Mouse (Mus musculus): Measurements from ENCODE around the gene B4galnt3. TPM values are rescaled to one million over a fixed set of nuclear protein-coding genes. Genes with fewer than 3 reads are reported as not detected.
A peak's percentile ranks its signal among the peaks of the same experiment; 100 is the strongest.

B4galnt3 gene
- polyA plus RNA-seq, 1 experiment from 2014 or later = 0.14 TPM

DNA sequence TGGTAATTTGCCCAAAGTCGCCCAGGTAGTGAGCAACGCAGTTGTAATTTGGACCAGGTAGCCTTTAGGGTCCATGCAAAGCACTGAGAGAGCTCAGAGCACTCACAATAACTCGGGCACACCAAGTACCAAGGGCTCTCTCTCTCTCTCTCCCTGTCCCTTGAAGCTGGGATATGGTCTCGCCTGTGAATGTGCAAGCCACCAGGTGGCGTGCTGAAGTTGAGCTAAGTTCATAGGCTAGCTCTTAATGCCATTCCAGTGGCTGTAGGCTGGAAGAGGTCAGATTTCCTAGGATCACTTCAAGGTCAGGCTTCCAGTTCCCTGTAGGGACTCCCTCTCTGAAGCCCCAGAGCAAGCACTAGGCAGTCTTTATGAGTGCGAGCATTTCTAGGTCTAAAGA, 71.7 kb downstream of the B4galnt3 start:
- Histone ChIP-seq H3K4me2 (ENCODE audit: low read depth, low read length) (no peak overlapping the region), H3K36me3 (ENCODE audit: control insufficient read depth, insufficient read depth) (no peaks in the 10 kb centered on the region), H3K27ac (ENCODE audit: low read length) (no peak overlapping the region), H3K4me3 (ENCODE audit: low read depth, low read length) (no peak overlapping the region), H3K9ac (ENCODE audit: low read depth, low read length) (no peak overlapping the region), H3K4me1 (ENCODE audit: control insufficient read depth, low read depth, low read length) (peaks cover 7% of the 10 kb centered on the region), H3K9me3 (replicated peaks; ENCODE audit: control insufficient read depth, low read length) (no peaks in the 10 kb centered on the region), H3K27me3 (ENCODE audit: control insufficient read depth, insufficient read depth, low read depth, low read length) (no peaks in the 10 kb centered on the region)
- no peak for ATAC-seq (ENCODE audit: low read depth)
- WGBS (ENCODE audit: insufficient replicate concordance) = 18% methylated on average over 6 of the region's 6 CpGs

DNA sequence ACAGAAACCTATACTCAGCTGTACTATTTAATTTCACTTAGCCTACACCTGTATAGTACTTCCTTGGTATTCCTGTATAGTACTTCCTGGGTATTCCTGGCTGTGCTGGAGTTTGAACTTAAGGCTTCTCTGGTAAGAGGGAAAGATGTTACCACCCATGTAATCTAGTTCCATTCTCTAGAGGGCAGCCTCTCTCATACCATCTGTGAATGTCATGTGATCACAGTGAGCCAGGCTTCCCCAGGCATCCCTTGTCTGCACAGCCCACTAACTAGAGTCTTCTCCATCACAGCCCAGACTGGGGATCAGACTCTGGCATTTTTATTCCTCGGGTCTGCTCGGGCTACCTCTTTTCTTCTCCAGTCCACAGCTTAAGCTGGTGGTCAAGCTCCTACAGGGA, 75.1 kb downstream of the B4galnt3 start:
- H3K4me3 ChIP-seq (ENCODE audit: low read depth, low read length) = no peak overlapping the region
- H3K27ac ChIP-seq (ENCODE audit: low read length) = no peak overlapping the region
- no peak overlapping the region for H3K9ac ChIP-seq (ENCODE audit: low read depth, low read length)
- no peak overlapping the region for H3K4me2 ChIP-seq (ENCODE audit: low read depth, low read length)
- no peaks in the 10 kb centered on the region for H3K27me3 ChIP-seq (ENCODE audit: control insufficient read depth, insufficient read depth, low read depth, low read length)
- no peak for ATAC-seq (ENCODE audit: low read depth)
- peaks cover 38% of the 10 kb centered on the region for H3K4me1 ChIP-seq (ENCODE audit: control insufficient read depth, low read depth, low read length)
- H3K36me3 ChIP-seq (ENCODE audit: control insufficient read depth, insufficient read depth) = no peaks in the 10 kb centered on the region
- 83% methylated on average over 2 of the region's 2 CpGs for WGBS (ENCODE audit: insufficient replicate concordance)
- no peaks in the 10 kb centered on the region for H3K9me3 ChIP-seq (replicated peaks; ENCODE audit: control insufficient read depth, low read length)

DNA sequence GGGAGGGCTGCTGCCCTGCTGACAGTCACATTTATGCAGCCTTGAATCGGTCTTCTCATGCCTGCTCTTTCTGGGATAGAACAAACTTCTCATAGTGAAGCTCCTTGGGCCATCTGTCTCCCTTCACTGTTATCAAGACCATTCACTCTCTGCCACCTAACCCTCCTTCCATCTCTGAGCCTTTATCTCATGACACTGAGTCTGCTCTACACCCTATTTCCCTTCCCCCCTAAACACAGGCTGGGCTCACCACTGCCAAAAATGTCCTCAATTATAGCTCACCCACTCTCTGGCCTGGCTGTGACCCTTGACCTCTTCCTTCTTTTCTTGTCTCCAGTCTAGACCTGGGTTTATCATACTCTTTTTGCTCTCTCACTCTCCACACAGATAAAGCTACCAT, 77.7 kb downstream of the B4galnt3 start:
- Histone ChIP-seq H3K4me3 (ENCODE audit: low read depth, low read length) (peak overlapping the region; percentile 29; the same call in 1 of the 2 replicates), H3K9ac (ENCODE audit: low read depth, low read length) (peak overlapping the region; percentile 63), H3K27ac (ENCODE audit: low read length) (peak overlapping the region; percentile 95), H3K4me2 (ENCODE audit: low read depth, low read length) (peak overlapping the region; percentile 66), H3K4me1 (ENCODE audit: control insufficient read depth, low read depth, low read length) (peaks cover 43% of the 10 kb centered on the region), H3K9me3 (replicated peaks; ENCODE audit: control insufficient read depth, low read length) (no peaks in the 10 kb centered on the region), H3K27me3 (ENCODE audit: control insufficient read depth, insufficient read depth, low read depth, low read length) (no peaks in the 10 kb centered on the region), H3K36me3 (ENCODE audit: control insufficient read depth, insufficient read depth) (no peaks in the 10 kb centered on the region)
- ATAC-seq (ENCODE audit: low read depth) = peak; percentile 100
- 29% methylated on average over 1 of the region's 1 CpGs for WGBS (ENCODE audit: insufficient replicate concordance)

DNA sequence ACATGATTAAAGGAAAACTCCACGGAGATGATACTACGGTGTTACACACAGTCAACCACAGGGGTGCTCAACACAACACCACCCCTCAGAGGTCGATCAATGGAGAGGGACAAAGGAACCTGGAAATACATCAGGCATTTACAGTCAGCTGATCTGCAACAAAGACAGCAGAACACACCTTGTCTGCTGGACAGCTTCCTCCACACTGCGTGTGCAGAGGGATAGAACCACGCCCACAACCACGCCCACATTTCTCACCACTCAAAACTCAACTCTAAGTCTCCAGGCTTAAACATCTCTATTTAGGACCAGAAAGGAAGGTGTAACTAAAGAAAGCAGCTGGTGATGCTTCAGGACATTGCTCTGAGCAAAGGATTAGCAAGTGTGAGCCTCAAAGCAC, 82.8 kb downstream of the B4galnt3 start:
- 42% methylated on average over 6 of the region's 6 CpGs for WGBS (ENCODE audit: insufficient replicate concordance)
- no peak overlapping the region for H3K4me3 ChIP-seq (ENCODE audit: low read depth, low read length)
- no peaks in the 10 kb centered on the region for H3K9me3 ChIP-seq (replicated peaks; ENCODE audit: control insufficient read depth, low read length)
- H3K9ac ChIP-seq (ENCODE audit: low read depth, low read length) = no peak overlapping the region
- H3K27me3 ChIP-seq (ENCODE audit: control insufficient read depth, insufficient read depth, low read depth, low read length) = no peaks in the 10 kb centered on the region
- no peak; the same call in 1 of the 2 replicates for ATAC-seq (ENCODE audit: low read depth)
- H3K4me1 ChIP-seq (ENCODE audit: control insufficient read depth, low read depth, low read length) = peaks cover 32% of the 10 kb centered on the region
- no peak overlapping the region for H3K27ac ChIP-seq (ENCODE audit: low read length)
- H3K4me2 ChIP-seq (ENCODE audit: low read depth, low read length) = no peak overlapping the region
- no peaks in the 10 kb centered on the region for H3K36me3 ChIP-seq (ENCODE audit: control insufficient read depth, insufficient read depth)

DNA sequence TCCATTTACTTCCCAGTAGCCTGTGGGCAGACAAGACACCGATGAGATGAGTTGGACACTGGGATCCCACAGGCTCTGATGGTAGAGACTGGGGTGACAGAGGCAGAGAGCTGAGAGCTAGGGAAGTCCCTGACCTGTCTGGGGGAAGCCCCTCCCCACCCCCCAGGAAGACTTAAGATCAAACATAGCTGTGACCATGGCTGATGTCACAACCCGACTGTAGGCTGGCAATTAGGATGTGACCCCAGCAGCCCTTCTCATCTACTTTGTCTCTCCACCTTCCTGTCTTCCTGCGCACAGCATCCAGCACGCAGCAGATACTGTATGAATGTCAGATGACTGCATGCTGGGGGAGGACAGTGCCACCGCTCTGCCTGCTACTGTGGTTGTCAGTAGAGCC, 87.8 kb downstream of the B4galnt3 start:
- Histone ChIP-seq H3K4me3 (ENCODE audit: low read depth, low read length) (no peak overlapping the region), H3K9ac (ENCODE audit: low read depth, low read length) (no peak overlapping the region), H3K27ac (ENCODE audit: low read length) (no peak overlapping the region), H3K9me3 (replicated peaks; ENCODE audit: control insufficient read depth, low read length) (no peaks in the 10 kb centered on the region), H3K27me3 (ENCODE audit: control insufficient read depth, insufficient read depth, low read depth, low read length) (peaks cover 4% of the 10 kb centered on the region), H3K4me1 (ENCODE audit: control insufficient read depth, low read depth, low read length) (peaks cover 5% of the 10 kb centered on the region), H3K36me3 (ENCODE audit: control insufficient read depth, insufficient read depth) (no peaks in the 10 kb centered on the region), H3K4me2 (ENCODE audit: low read depth, low read length) (no peak overlapping the region)
- 61% methylated on average over 5 of the region's 5 CpGs for WGBS (ENCODE audit: insufficient replicate concordance)
- ATAC-seq (ENCODE audit: low read depth) = no peak

DNA sequence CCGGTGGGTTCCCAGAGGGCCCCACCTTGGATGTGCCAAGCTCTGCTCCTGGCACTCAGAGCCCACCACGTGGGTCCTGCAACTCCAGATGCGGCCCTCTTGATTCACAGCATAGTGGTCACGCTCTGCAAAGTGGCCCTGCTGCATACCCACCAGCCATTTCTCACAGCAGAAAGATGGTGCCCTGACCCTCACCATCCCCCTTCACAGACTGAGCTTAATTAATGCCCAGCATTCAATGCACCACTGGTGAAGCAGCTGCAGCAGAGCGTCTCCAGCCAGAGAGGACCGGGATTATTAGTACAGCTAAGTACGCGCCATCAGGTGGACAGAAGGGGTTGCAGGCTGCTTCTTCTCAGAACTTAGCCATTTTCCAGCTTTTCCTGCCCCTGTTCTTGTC, 92.0 kb downstream of the B4galnt3 start:
- ATAC-seq (ENCODE audit: low read depth) = no peak

DNA sequence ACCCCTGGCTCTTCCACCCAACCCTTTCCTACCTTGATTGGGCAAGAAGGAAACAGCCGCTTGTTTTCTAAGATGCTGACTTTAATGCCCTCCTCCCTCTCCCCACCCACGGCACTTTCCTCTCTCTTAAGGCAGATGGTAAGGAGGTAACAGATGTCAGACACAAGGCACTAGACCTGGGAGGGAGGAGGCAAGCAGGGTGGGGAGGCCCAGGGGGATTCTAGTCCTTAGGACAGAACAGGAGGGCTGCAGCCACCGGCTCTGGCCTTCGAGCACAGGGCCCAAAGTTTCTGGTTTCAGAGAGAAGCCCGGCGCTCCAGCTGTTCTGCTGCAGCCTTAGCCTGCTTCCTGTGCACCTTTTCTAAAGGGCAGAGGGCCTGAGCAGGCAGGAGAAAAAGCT, 92.4 kb downstream of the B4galnt3 start:
- H3K9me3 ChIP-seq (replicated peaks; ENCODE audit: control insufficient read depth, low read length) = no peaks in the 10 kb centered on the region
- H3K27me3 ChIP-seq (ENCODE audit: control insufficient read depth, insufficient read depth, low read depth, low read length) = peaks cover 4% of the 10 kb centered on the region
- peaks cover 4% of the 10 kb centered on the region for H3K4me1 ChIP-seq (ENCODE audit: control insufficient read depth, low read depth, low read length)
- H3K27ac ChIP-seq (ENCODE audit: low read length) = no peak overlapping the region
- WGBS (ENCODE audit: insufficient replicate concordance) = 59% methylated on average over 6 of the region's 6 CpGs
- no peak for ATAC-seq (ENCODE audit: low read depth)
- no peak overlapping the region for H3K4me2 ChIP-seq (ENCODE audit: low read depth, low read length)
- no peak overlapping the region for H3K9ac ChIP-seq (ENCODE audit: low read depth, low read length)
- H3K36me3 ChIP-seq (ENCODE audit: control insufficient read depth, insufficient read depth) = no peaks in the 10 kb centered on the region
- no peak overlapping the region for H3K4me3 ChIP-seq (ENCODE audit: low read depth, low read length)

More for the DNA sequence above, 92.0 kb downstream of the B4galnt3 start:
- WGBS (ENCODE audit: insufficient replicate concordance) = 79% methylated on average over 8 of the region's 8 CpGs
- Histone ChIP-seq H3K27ac (ENCODE audit: low read length) (no peak overlapping the region), H3K27me3 (ENCODE audit: control insufficient read depth, insufficient read depth, low read depth, low read length) (peaks cover 4% of the 10 kb centered on the region), H3K4me2 (ENCODE audit: low read depth, low read length) (no peak overlapping the region), H3K36me3 (ENCODE audit: control insufficient read depth, insufficient read depth) (no peaks in the 10 kb centered on the region), H3K9ac (ENCODE audit: low read depth, low read length) (no peak overlapping the region), H3K4me3 (ENCODE audit: low read depth, low read length) (no peak overlapping the region), H3K4me1 (ENCODE audit: control insufficient read depth, low read depth, low read length) (peaks cover 4% of the 10 kb centered on the region), H3K9me3 (replicated peaks; ENCODE audit: control insufficient read depth, low read length) (no peaks in the 10 kb centered on the region)

DNA sequence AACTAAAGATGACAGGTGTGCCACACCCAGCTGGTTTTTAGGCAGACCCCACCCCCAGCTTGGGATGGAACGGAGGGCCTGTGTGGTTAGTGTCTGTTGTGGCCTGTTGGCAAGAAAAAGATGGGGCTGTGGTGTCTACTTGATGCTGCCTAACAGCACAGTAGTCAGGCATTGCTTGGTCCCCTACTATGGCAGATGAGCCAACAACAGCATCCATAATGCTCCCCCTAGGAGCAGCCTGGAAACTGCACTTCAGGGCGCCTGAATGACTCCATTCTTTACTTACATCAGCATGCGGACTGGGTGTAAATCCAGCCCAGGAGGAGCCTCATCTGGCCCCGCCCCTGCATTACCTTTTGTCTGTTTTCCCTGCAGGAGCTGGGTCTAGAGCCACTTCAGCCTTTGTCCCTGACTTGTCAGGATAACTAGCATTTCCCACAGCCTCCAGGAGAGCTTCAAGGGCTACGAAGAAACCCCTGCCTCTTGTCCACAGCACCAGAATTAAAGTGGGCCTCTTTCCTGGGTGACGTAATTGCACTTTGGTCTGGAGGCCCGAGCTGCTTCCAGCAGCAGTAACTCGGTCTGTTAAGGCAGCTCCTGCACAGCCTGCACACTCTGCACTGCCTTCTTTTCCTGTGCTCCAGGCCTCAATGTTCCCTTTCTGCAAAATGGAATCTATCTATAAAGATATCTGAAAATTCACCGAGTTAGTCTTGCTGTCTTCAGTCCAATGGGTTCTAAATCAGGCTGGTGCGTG, 94.5 kb downstream of the B4galnt3 start:
- ATAC-seq (ENCODE audit: low read depth) = no peak
- H3K4me2 ChIP-seq (ENCODE audit: low read depth, low read length) = no peak overlapping the region
- 48% methylated on average over 10 of the region's 10 CpGs for WGBS (ENCODE audit: insufficient replicate concordance)
- no peaks in the 10 kb centered on the region for H3K9me3 ChIP-seq (replicated peaks; ENCODE audit: control insufficient read depth, low read length)
- H3K9ac ChIP-seq (ENCODE audit: low read depth, low read length) = no peak overlapping the region
- H3K4me3 ChIP-seq (ENCODE audit: low read depth, low read length) = no peak overlapping the region
- peaks cover 4% of the 10 kb centered on the region for H3K4me1 ChIP-seq (ENCODE audit: control insufficient read depth, low read depth, low read length)
- no peaks in the 10 kb centered on the region for H3K36me3 ChIP-seq (ENCODE audit: control insufficient read depth, insufficient read depth)
- H3K27me3 ChIP-seq (ENCODE audit: control insufficient read depth, insufficient read depth, low read depth, low read length) = peaks cover 4% of the 10 kb centered on the region
- H3K27ac ChIP-seq (ENCODE audit: low read length) = no peak overlapping the region

DNA sequence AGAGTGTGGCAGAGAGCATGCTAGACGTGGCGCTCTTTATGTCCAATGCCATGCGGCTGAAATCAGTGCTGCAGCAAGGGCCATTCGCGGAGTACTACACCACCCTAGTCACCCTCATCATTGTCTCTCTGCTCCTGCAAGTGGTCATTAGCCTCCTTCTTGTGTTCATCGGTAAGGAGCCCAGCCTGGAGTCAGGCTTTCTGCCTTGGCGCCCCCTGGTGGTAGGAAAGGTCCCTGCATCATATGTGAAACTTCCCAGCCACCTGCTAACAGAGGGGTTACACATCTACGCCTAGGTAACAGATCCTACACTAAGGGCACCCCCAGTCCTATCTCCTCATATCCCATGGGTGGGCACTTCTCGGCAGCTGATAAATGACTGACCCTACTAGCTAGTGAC, 96.4 kb downstream of the B4galnt3 start:
- H3K9ac ChIP-seq (ENCODE audit: low read depth, low read length) = no peak overlapping the region
- H3K27me3 ChIP-seq (ENCODE audit: control insufficient read depth, insufficient read depth, low read depth, low read length) = no peaks in the 10 kb centered on the region
- no peak overlapping the region for H3K4me2 ChIP-seq (ENCODE audit: low read depth, low read length)
- H3K9me3 ChIP-seq (replicated peaks; ENCODE audit: control insufficient read depth, low read length) = no peaks in the 10 kb centered on the region
- ATAC-seq (ENCODE audit: low read depth) = peak; percentile 16; the same call in 1 of the 2 replicates
- no peaks in the 10 kb centered on the region for H3K36me3 ChIP-seq (ENCODE audit: control insufficient read depth, insufficient read depth)
- WGBS (ENCODE audit: insufficient replicate concordance) = 25% methylated on average over 9 of the region's 9 CpGs
- H3K4me1 ChIP-seq (ENCODE audit: control insufficient read depth, low read depth, low read length) = peaks cover 6% of the 10 kb centered on the region
- no peak overlapping the region for H3K27ac ChIP-seq (ENCODE audit: low read length)
- no peak overlapping the region for H3K4me3 ChIP-seq (ENCODE audit: low read depth, low read length)

Data from liver, embryonic 16.5 days (tissue).